Mouse (Mus musculus) olfactory bulb, adult 2 months (tissue): ENCODE results near the gene Zdhhc9. TPM values are rescaled to one million over a fixed set of nuclear protein-coding genes. Genes with fewer than 3 reads are reported as not detected.

Source experiments
- H3K27ac ChIP-seq: fragments of 200-500 bp; 2 replicates; pipeline ENCODE4 v1.5.1; 2012; ENCODE audit warnings: low read depth, low read length; ENCODE audit not compliant: insufficient read depth
- H3K4me1 ChIP-seq: fragments of 200-500 bp; 2 replicates; pipeline ENCODE4 v1.6.1; 2012; ENCODE audit warnings: low read length; ENCODE audit not compliant: control insufficient read depth, insufficient read depth
- H3K4me3 ChIP-seq: fragments of 200-500 bp; 2 replicates; pipeline ENCODE4 v1.5.1; 2012; ENCODE audit warnings: mild to moderate bottlenecking, low read depth, low read length, moderate library complexity; ENCODE audit not compliant: insufficient read depth
- CTCF ChIP-seq: fragments of 200-500 bp; IDR thresholded peaks from 2 replicates; pipeline ENCODE4 v1.5.1; 2012; ENCODE audit warnings: low read depth, mild to moderate bottlenecking, low read length, moderate library complexity; ENCODE audit not compliant: insufficient read depth
- POLR2A ChIP-seq: fragments of 200-500 bp; IDR thresholded peaks from 2 replicates; pipeline ENCODE4 v1.6.1; 2012; ENCODE audit warnings: mild to moderate bottlenecking, low read depth, low read length, moderate library complexity; ENCODE audit not compliant: insufficient read depth
- WGBS: fragments of 180-500 bp; shearing (Covaris S2); methylation state at CpG from one replicate; pipeline ENCODE4 v1.1.7; 2018; 5-methylcytosine and 5-hydroxymethylcytosine counted together
- polyA plus RNA-seq: library from polyadenylated mRNA; stranded (reverse); fragments of >200 nt; gene quantifications from 2 replicates; pipeline ENCODE4 v1.2.4, GENCODE M21; 2012; ENCODE audit warnings: low replicate concordance; ENCODE audit not compliant: missing spikeins, insufficient read depth, insufficient read length

The Zdhhc9 gene
- polyA plus RNA-seq, 1 experiment = not detected

- no peak overlapping the region for H3K27ac ChIP-seq
- H3K4me1 ChIP-seq = no peaks in the 10 kb centered on the region
- H3K4me3 ChIP-seq = no peak overlapping the region
- no peak for TF ChIP-seq POLR2A
- 70% methylated on average over 14 of the region's 14 CpGs for WGBS
These were observed 15.2 kb downstream of the Zdhhc9 start for GRCm38 (mm10) chrX:48193235-48194152.

DNA sequence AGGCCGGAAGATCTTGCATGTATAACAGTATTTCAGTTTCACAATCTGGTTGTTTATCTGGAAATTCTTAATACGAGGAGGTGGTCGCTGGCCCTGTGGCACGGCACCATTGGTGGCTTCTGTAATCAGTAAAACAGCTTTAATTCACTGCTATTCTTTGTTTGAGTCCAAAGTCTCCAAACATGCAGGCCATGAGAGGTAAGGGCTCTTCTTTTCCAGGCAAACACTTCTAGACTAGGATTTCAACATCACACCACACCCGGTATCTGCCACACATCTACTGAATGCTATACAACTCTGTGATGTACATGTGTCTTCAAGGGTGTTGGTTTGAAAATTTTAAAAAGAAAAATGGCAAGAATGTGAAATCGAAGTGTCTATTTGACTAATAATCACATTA lies 17.4 kb downstream of the Zdhhc9 start:
- Histone ChIP-seq H3K4me1 (no peaks in the 10 kb centered on the region), H3K4me3 (no peak overlapping the region), H3K27ac (no peak overlapping the region)
- 89% methylated on average over 6 of the region's 6 CpGs for WGBS
- TF ChIP-seq CTCF = no peak
- no peak for TF ChIP-seq POLR2A

GRCm38 (mm10) chrX:48184703-48185102 lies 24.0 kb downstream of the Zdhhc9 start:
- TF ChIP-seq POLR2A (no peak), CTCF (no peak)

GRCm38 (mm10) chrX:48181844-48182243 lies 26.8 kb downstream of the Zdhhc9 start:
- 64% methylated on average over 6 of the region's 6 CpGs for WGBS
- H3K4me3 ChIP-seq = no peak overlapping the region
- TF ChIP-seq POLR2A (no peak), CTCF (no peak)
- H3K4me1 ChIP-seq = no peaks in the 10 kb centered on the region
- H3K27ac ChIP-seq = no peak overlapping the region

More at GRCm38 (mm10) chrX:48184703-48185102, 24.0 kb downstream of the Zdhhc9 start:
- Histone ChIP-seq H3K4me1 (no peaks in the 10 kb centered on the region), H3K27ac (no peak overlapping the region), H3K4me3 (no peak overlapping the region)
- 79% methylated on average over 3 of the region's 3 CpGs for WGBS

- H3K27ac ChIP-seq = no peak overlapping the region
- TF ChIP-seq POLR2A (no peak), CTCF (no peak)
- no peak overlapping the region for H3K4me3 ChIP-seq
- 27% methylated on average over 1 of the region's 1 CpGs for WGBS
- no peaks in the 10 kb centered on the region for H3K4me1 ChIP-seq
These were observed 38.3 kb downstream of the Zdhhc9 start for GRCm38 (mm10) chrX:48170368-48170767.

- TF ChIP-seq POLR2A = no peak
- TF ChIP-seq CTCF = no peak
- Histone ChIP-seq H3K4me3 (no peak overlapping the region), H3K27ac (no peak overlapping the region), H3K4me1 (no peaks in the 10 kb centered on the region)
- 63% methylated on average over 1 of the region's 1 CpGs for WGBS
These were observed 38.8 kb downstream of the Zdhhc9 start for GRCm38 (mm10) chrX:48169892-48170291.

- H3K27ac ChIP-seq = no peak overlapping the region
- H3K4me3 ChIP-seq = no peak overlapping the region
- no peak for TF ChIP-seq CTCF
- TF ChIP-seq POLR2A = no peak
- WGBS = 90% methylated on average over 11 of the region's 11 CpGs
- H3K4me1 ChIP-seq = no peaks in the 10 kb centered on the region
These were observed 50.3 kb downstream of the Zdhhc9 start for GRCm38 (mm10) chrX:48158229-48158919.

GRCm38 (mm10) chrX:48157396-48157795 lies 51.3 kb downstream of the Zdhhc9 start:
- no peak overlapping the region for H3K4me3 ChIP-seq

DNA sequence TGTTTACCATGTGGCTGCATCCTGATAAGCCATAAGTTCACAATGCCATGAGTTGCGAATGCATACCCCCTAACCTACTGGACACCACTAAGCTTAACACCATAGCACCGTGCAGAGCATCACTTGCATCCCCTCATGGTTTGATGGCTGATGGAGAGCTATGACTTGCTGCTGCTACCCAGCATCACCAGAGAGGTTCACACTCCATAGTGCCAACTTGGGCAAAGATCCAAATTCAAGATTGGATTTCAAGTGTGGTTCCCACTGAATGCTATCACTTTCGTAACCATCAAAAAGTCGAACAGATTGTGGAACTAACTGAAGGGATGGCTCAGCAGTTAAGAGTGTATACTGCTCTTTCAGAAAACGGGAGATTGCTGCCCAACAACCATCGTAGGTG lies 53.2 kb downstream of the Zdhhc9 start:
- no peak for TF ChIP-seq CTCF
- 85% methylated on average over 6 of the region's 6 CpGs for WGBS
- H3K27ac ChIP-seq = no peak overlapping the region

More at GRCm38 (mm10) chrX:48157396-48157795, 51.3 kb downstream of the Zdhhc9 start:
- H3K4me1 ChIP-seq = no peaks in the 10 kb centered on the region
- TF ChIP-seq POLR2A (no peak), CTCF (no peak)
- H3K27ac ChIP-seq = no peak overlapping the region
- WGBS = 70% methylated on average over 8 of the region's 8 CpGs

More for the DNA sequence above, 53.2 kb downstream of the Zdhhc9 start:
- Histone ChIP-seq H3K4me1 (no peaks in the 10 kb centered on the region), H3K4me3 (no peak overlapping the region)
